8 mouse cellular contexts compared by ENCODE assay signal in the genomic region with DNA sequence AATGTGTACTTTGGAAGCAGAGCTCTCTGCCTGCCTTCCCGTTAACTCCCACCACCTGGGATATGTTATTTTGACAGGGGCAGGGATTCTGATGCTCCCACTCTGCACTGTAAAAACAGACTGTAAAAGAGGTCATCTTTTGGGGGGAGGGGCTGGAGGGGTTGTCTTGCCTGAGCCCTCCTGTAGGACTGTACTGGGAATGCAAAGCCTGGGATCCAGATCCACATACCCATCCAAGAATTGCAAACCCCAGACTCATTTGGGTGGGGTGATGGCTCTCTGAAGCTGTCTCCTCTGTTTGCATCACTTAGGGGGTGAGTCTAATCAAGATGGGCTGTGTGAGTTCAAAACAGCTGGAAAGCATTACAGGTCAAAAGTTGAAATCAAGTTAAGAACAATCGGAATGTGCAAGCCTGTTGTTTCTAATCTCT.
DNase-seq lines count a peak whose midpoint lies in the region; ATAC-seq and TF ChIP-seq lines count a peak whose summit lies in the region.

No protein-coding gene starts in this region.

- no peak for TF ChIP-seq CTCF in stomach, postnatal 0 days (IDR thresholded peaks at IDR 0.05; ENCODE audit: low read depth)

- DNase-seq in neural tube, embryonic 10.5 days (ENCODE audit: extremely low spot score, low spot score): peak; percentile 60
- peak; percentile 41 to 58 for DNase-seq in kidney, postnatal 25 days
- DNase-seq in stomach, postnatal 0 days (ENCODE audit: low spot score): no peak
- DNase-seq in adrenal gland, adult 2 months: no peak
- no peak for DNase-seq in adrenal gland, postnatal 25 days

- 76% methylated on average over 2 of the region's 2 CpGs for WGBS in neural tube, embryonic 15.5 days
- 14% methylated on average over 2 of the region's 2 CpGs for WGBS in heart, embryonic 11.5 days (ENCODE audit: insufficient replicate concordance)
- WGBS in stomach, postnatal 0 days: 21% methylated on average over 2 of the region's 2 CpGs

- H3K27me3 ChIP-seq in neural tube, embryonic 15.5 days (replicated peaks): no peaks in the 10 kb centered on the region
- H3K27me3 ChIP-seq in heart, embryonic 11.5 days (ENCODE audit: control insufficient read depth, insufficient read depth, low read length): no peaks in the 10 kb centered on the region
- no peaks in the 10 kb centered on the region for H3K27me3 ChIP-seq in stomach, postnatal 0 days (ENCODE audit: control insufficient read depth, insufficient read depth, low read length)

- no peaks in the 10 kb centered on the region for H3K36me3 ChIP-seq in neural tube, embryonic 15.5 days
- no peaks in the 10 kb centered on the region for H3K36me3 ChIP-seq in heart, embryonic 11.5 days (ENCODE audit: control insufficient read depth, insufficient read depth, low read length)
- no peaks in the 10 kb centered on the region for H3K36me3 ChIP-seq in stomach, postnatal 0 days (ENCODE audit: control insufficient read depth, insufficient read depth, low read length)

- H3K4me3 ChIP-seq in neural tube, embryonic 15.5 days (replicated peaks): no peak overlapping the region
- no peak overlapping the region for H3K4me3 ChIP-seq in heart, embryonic 11.5 days (ENCODE audit: low read depth, low read length)
- no peak overlapping the region for H3K4me3 ChIP-seq in stomach, postnatal 0 days (ENCODE audit: low read depth, low read length)

- no peak overlapping the region for H3K27ac ChIP-seq in neural tube, embryonic 15.5 days (replicated peaks)
- peak overlapping the region; percentile 13; the same call in 1 of the 2 replicates for H3K27ac ChIP-seq in heart, embryonic 11.5 days (ENCODE audit: low read depth, low read length)
- H3K27ac ChIP-seq in stomach, postnatal 0 days (replicated peaks): no peak overlapping the region; the same call in 1 of the 2 replicates

- ATAC-seq in neural tube, embryonic 15.5 days (ENCODE audit: low FRiP score): no peak
- ATAC-seq in heart, embryonic 11.5 days (replicated peaks; ENCODE audit: insufficient number of reproducible peaks, low FRiP score, low TSS enrichment): peak; percentile 82
- peak; percentile 75; the same call in 1 of the 2 replicates for ATAC-seq in stomach, postnatal 0 days (ENCODE audit: low FRiP score, low TSS enrichment)
- ATAC-seq in erythroid progenitor cell, adult 5-6 weeks (replicated peaks; ENCODE audit: low FRiP score, poor library complexity, severe bottlenecking): no peak

- H3K9ac ChIP-seq in neural tube, embryonic 15.5 days (replicated peaks): no peak overlapping the region
- no peak overlapping the region for H3K9ac ChIP-seq in heart, embryonic 11.5 days (ENCODE audit: low read depth, low read length)
- no peak overlapping the region for H3K9ac ChIP-seq in stomach, postnatal 0 days (ENCODE audit: low read length)

- no peak overlapping the region for H3K4me2 ChIP-seq in neural tube, embryonic 15.5 days
- no peak overlapping the region for H3K4me2 ChIP-seq in heart, embryonic 11.5 days
- H3K4me2 ChIP-seq in stomach, postnatal 0 days (replicated peaks; ENCODE audit: low read depth): no peak overlapping the region

- H3K9me3 ChIP-seq in neural tube, embryonic 15.5 days (replicated peaks): no peaks in the 10 kb centered on the region
- no peaks in the 10 kb centered on the region for H3K9me3 ChIP-seq in heart, embryonic 11.5 days (replicated peaks; ENCODE audit: control insufficient read depth, low read length)
- no peaks in the 10 kb centered on the region for H3K9me3 ChIP-seq in stomach, postnatal 0 days (ENCODE audit: control insufficient read depth, low read length)

- H3K4me1 ChIP-seq in neural tube, embryonic 15.5 days: no peaks in the 10 kb centered on the region
- H3K4me1 ChIP-seq in heart, embryonic 11.5 days (ENCODE audit: control insufficient read depth, insufficient read depth, low read length): peaks cover 20% of the 10 kb centered on the region
- H3K4me1 ChIP-seq in stomach, postnatal 0 days (replicated peaks; ENCODE audit: control insufficient read depth, insufficient read depth): 0 out of 2 replicates have a peak, but pooled peaks cover 2% of the 10 kb centered on the region

- TF ChIP-seq EP300 in stomach, postnatal 0 days (optimal IDR thresholded peaks at IDR 0.05): no peak

Comparison
In these comparisons a context has a peak if more than half of its experiments do, and no peak if none do; other contexts are left out.
1. DNase-seq: peak in neural tube, embryonic 10.5 days (single experiment) and kidney, postnatal 25 days (2 of 2); none in stomach, postnatal 0 days (single experiment), adrenal gland, adult 2 months (single experiment) and adrenal gland, postnatal 25 days (single experiment).
2. ATAC-seq: peak in heart, embryonic 11.5 days (single experiment) and stomach, postnatal 0 days (single experiment); none in neural tube, embryonic 15.5 days (single experiment) and erythroid progenitor cell, adult 5-6 weeks (single experiment).